ENCODE assay signal across 12 mouse cellular contexts in genomic region chr10:39503331-39503730, GRCm38 (mm10).
"Had no signal": no experiment of that assay in that cellular context is flagged by ENCODE, and none has a peak within 500 bp of the region (broad histone marks: within the 10 kb centered on the region; RNA-seq: fewer than 3 reads in every experiment).

No protein-coding gene starts in this region.

- H3K36me3 ChIP-seq: liver, embryonic 13.5 days had no signal

- H3K9me3 ChIP-seq: liver, embryonic 13.5 days had no signal

- ATAC-seq: midbrain, embryonic 16.5 days had no signal

- H3K27ac ChIP-seq: liver, embryonic 13.5 days had no signal

- H3K9ac ChIP-seq: liver, embryonic 13.5 days had no signal

- H3K4me3 ChIP-seq: liver, embryonic 13.5 days; myocyte had no signal

- DNase-seq: kidney, adult 9 months; kidney, postnatal 14 days; kidney, postnatal 4 days; liver, embryonic 13.5 days; lung, adult 2 months; lung, postnatal 14 days; lung, postnatal 4 days; thymus, adult 18-20 months; thymus, postnatal 36 days had no signal

- H3K27me3 ChIP-seq: liver, embryonic 13.5 days had no signal

- H3K4me2 ChIP-seq: liver, embryonic 13.5 days; midbrain, embryonic 11.5 days had no signal
